ENCODE assay signal across 17 mouse cellular contexts in the genomic region with DNA sequence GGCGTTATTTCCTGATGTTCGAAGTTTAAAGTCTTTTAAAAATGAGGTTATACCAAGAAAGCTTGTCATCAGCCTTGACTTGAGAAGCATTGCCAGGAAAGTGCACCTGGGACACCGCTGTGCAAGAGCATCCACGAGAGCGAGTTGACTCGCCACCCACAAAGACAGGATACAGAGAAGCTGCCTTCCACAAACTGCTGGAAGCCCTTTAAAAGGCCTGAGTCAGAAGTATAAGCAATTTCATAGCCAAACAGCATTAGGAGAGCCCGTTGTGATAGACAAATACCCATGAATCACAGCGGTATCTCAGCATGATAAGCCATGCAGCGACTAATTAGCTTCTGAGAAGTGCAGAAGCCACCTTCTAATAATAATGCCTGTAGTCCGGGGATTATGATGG. TPM values are rescaled to one million over a fixed set of nuclear protein-coding genes. Genes with fewer than 3 reads are reported as not detected.
DNase-seq lines count a peak whose midpoint lies in the region; ATAC-seq and TF ChIP-seq lines count a peak whose summit lies in the region.
"Had no signal": no experiment of that assay in that cellular context is flagged by ENCODE, and none has a peak within 500 bp of the region (broad histone marks: within the 10 kb centered on the region; RNA-seq: fewer than 3 reads in every experiment).

No protein-coding gene starts in this region.

- peaks cover 10% of the 10 kb centered on the region for H3K4me1 ChIP-seq in hindbrain, embryonic 15.5 days (replicated peaks)
- peaks cover 7% of the 10 kb centered on the region; the same call in 1 of the 2 replicates for H3K4me1 ChIP-seq in hindbrain, embryonic 13.5 days (replicated peaks)
- peaks cover 3% of the 10 kb centered on the region for H3K4me1 ChIP-seq in midbrain, postnatal 0 days (ENCODE audit: insufficient read depth, low read length)
- no peaks in the 10 kb centered on the region for H3K4me1 ChIP-seq in midbrain, embryonic 16.5 days (ENCODE audit: control insufficient read depth, insufficient read depth, low read length)
- H3K4me1 ChIP-seq: embryonic facial prominence, embryonic 12.5 days had no signal

- 61% methylated on average over 10 of the region's 10 CpGs for WGBS in hindbrain, embryonic 15.5 days
- 74% methylated on average over 10 of the region's 10 CpGs for WGBS in hindbrain, embryonic 13.5 days
- WGBS in midbrain, postnatal 0 days = 58% methylated on average over 10 of the region's 10 CpGs
- WGBS in midbrain, embryonic 16.5 days = 57% methylated on average over 10 of the region's 10 CpGs

- H3K27me3 ChIP-seq in hindbrain, embryonic 15.5 days = no peaks in the 10 kb centered on the region
- H3K27me3 ChIP-seq in hindbrain, embryonic 13.5 days = no peaks in the 10 kb centered on the region
- no peaks in the 10 kb centered on the region for H3K27me3 ChIP-seq in midbrain, postnatal 0 days (ENCODE audit: insufficient read depth, low read length)
- no peaks in the 10 kb centered on the region for H3K27me3 ChIP-seq in midbrain, embryonic 16.5 days (ENCODE audit: control insufficient read depth, insufficient read depth, low read depth, low read length)
- H3K27me3 ChIP-seq: embryonic facial prominence, embryonic 12.5 days; forebrain, embryonic 13.5 days had no signal

- H3K9ac ChIP-seq in hindbrain, embryonic 15.5 days = no peak overlapping the region
- H3K9ac ChIP-seq in hindbrain, embryonic 13.5 days = no peak overlapping the region
- H3K9ac ChIP-seq in midbrain, postnatal 0 days (replicated peaks; ENCODE audit: low read length, poor library complexity, severe bottlenecking) = no peak overlapping the region
- no peak overlapping the region for H3K9ac ChIP-seq in midbrain, embryonic 16.5 days (ENCODE audit: low read depth, low read length)
- H3K9ac ChIP-seq: embryonic facial prominence, embryonic 12.5 days; forebrain, embryonic 13.5 days; forebrain, postnatal 0 days had no signal

- H3K9me3 ChIP-seq in hindbrain, embryonic 15.5 days = no peaks in the 10 kb centered on the region
- H3K9me3 ChIP-seq in hindbrain, embryonic 13.5 days = no peaks in the 10 kb centered on the region
- no peaks in the 10 kb centered on the region for H3K9me3 ChIP-seq in midbrain, postnatal 0 days (ENCODE audit: low read length)
- H3K9me3 ChIP-seq in midbrain, embryonic 16.5 days (replicated peaks; ENCODE audit: control insufficient read depth, low read length, poor library complexity, severe bottlenecking) = no peaks in the 10 kb centered on the region
- H3K9me3 ChIP-seq: embryonic facial prominence, embryonic 10.5 days; embryonic facial prominence, embryonic 12.5 days; forebrain, embryonic 13.5 days had no signal

- DNase-seq in midbrain, postnatal 0 days (ENCODE audit: low spot score) = peak; percentile 40
- peak; percentile 52 for DNase-seq in brain, embryonic 14.5 days (ENCODE audit: low read depth)
- DNase-seq in urinary bladder, postnatal 25 days (ENCODE audit: low spot score) = no peak
- DNase-seq in c-Kit-positive CD71-positive TER-119-positive erythroid progenitor cells, embryonic 14.5 days (ENCODE audit: low spot score) = no peak
- DNase-seq: adrenal gland, adult 2 months; adrenal gland, postnatal 10 days; adrenal gland, postnatal 25 days; cerebellum, adult 11-12 months; cerebellum, adult 9-10 months; forebrain, postnatal 0 days had no signal

- H3K36me3 ChIP-seq in hindbrain, embryonic 15.5 days = no peaks in the 10 kb centered on the region
- H3K36me3 ChIP-seq in hindbrain, embryonic 13.5 days = no peaks in the 10 kb centered on the region
- H3K36me3 ChIP-seq in midbrain, postnatal 0 days (ENCODE audit: insufficient read depth, low read length) = no peaks in the 10 kb centered on the region
- H3K36me3 ChIP-seq in midbrain, embryonic 16.5 days (ENCODE audit: control insufficient read depth, insufficient read depth, low read length) = no peaks in the 10 kb centered on the region
- H3K36me3 ChIP-seq: embryonic facial prominence, embryonic 10.5 days; embryonic facial prominence, embryonic 12.5 days had no signal

- no peak for TF ChIP-seq CTCF in midbrain, postnatal 0 days (IDR thresholded peaks at IDR 0.05)
- no peak for TF ChIP-seq CTCF in brain, embryonic 14.5 days (IDR thresholded peaks at IDR 0.05; ENCODE audit: borderline replicate concordance, extremely low read depth, insufficient read depth, insufficient read length)

- H3K4me2 ChIP-seq in hindbrain, embryonic 15.5 days = peak overlapping the region; percentile 7; the same call in 1 of the 2 replicates
- H3K4me2 ChIP-seq in hindbrain, embryonic 13.5 days = no peak overlapping the region
- no peak overlapping the region for H3K4me2 ChIP-seq in midbrain, postnatal 0 days (ENCODE audit: low read depth, low read length, poor library complexity, severe bottlenecking)
- no peak overlapping the region for H3K4me2 ChIP-seq in midbrain, embryonic 16.5 days (ENCODE audit: low read length)
- H3K4me2 ChIP-seq: embryonic facial prominence, embryonic 12.5 days; forebrain, embryonic 13.5 days had no signal

- no peak for ATAC-seq in hindbrain, embryonic 15.5 days (ENCODE audit: low FRiP score, low read depth)
- no peak for ATAC-seq in hindbrain, embryonic 13.5 days (ENCODE audit: low FRiP score)
- no peak for ATAC-seq in midbrain, postnatal 0 days (ENCODE audit: low FRiP score)
- no peak for ATAC-seq in midbrain, embryonic 16.5 days
- ATAC-seq: forebrain, embryonic 13.5 days; forebrain, postnatal 0 days had no signal

- H3K27ac ChIP-seq in hindbrain, embryonic 15.5 days (replicated peaks) = 0 out of 2 replicates have a peak overlapping the region, but pooled peaks have one; percentile 14
- no peak overlapping the region; the same call in 1 of the 2 replicates for H3K27ac ChIP-seq in hindbrain, embryonic 13.5 days
- H3K27ac ChIP-seq in midbrain, postnatal 0 days (ENCODE audit: low read depth, low read length) = no peak overlapping the region
- H3K27ac ChIP-seq in midbrain, embryonic 16.5 days (ENCODE audit: low read length) = no peak overlapping the region
- H3K27ac ChIP-seq: embryonic facial prominence, embryonic 10.5 days; embryonic facial prominence, embryonic 12.5 days; forebrain, embryonic 13.5 days had no signal

- no peak for TF ChIP-seq POLR2A in brain, embryonic 14.5 days (IDR thresholded peaks at IDR 0.05; ENCODE audit: borderline replicate concordance, extremely low read depth, insufficient read depth, insufficient read length, poor library complexity, severe bottlenecking)

- no peak overlapping the region for H3K4me3 ChIP-seq in hindbrain, embryonic 15.5 days
- no peak overlapping the region for H3K4me3 ChIP-seq in hindbrain, embryonic 13.5 days
- H3K4me3 ChIP-seq in midbrain, postnatal 0 days (ENCODE audit: low read depth, low read length) = no peak overlapping the region
- no peak overlapping the region for H3K4me3 ChIP-seq in midbrain, embryonic 16.5 days (ENCODE audit: low read depth, low read length)
- H3K4me3 ChIP-seq: embryonic facial prominence, embryonic 10.5 days; embryonic facial prominence, embryonic 12.5 days; forebrain, embryonic 13.5 days had no signal

RNA-seq across cellular contexts. Expression of gene Slc2a13, which starts 48.6 kb away (rescaled TPM):
- 5.0 and 5.1 TPM in 2 replicates for polyA plus RNA-seq in hindbrain, embryonic 15.5 days (2015; fragmentation: Nextera tagmentation; extraction: Ambion mirVana)
- polyA plus RNA-seq in hindbrain, embryonic 13.5 days (2015; fragmentation: Nextera tagmentation; extraction: Ambion mirVana) = 2.9 and 3.4 TPM in 2 replicates
- total RNA-seq in midbrain, postnatal 0 days (2014; rRNA removed) = 29.2 and 32.0 TPM in 2 replicates
- polyA plus RNA-seq in midbrain, postnatal 0 days (2015; fragmentation: Nextera tagmentation; extraction: Ambion mirVana) = 2.7 and 3.3 TPM in 2 replicates
- polyA plus RNA-seq in midbrain, embryonic 16.5 days (2015; fragmentation: Nextera tagmentation; extraction: Ambion mirVana) = 3.8 and 4.0 TPM in 2 replicates
- 4.2 and 6.3 TPM in 2 replicates for polyA plus RNA-seq in brain, embryonic 14.5 days (2012; rRNA removed)
- total RNA-seq: MEL had no signal

Comparison
In these comparisons a context has a peak if more than half of its experiments do, and no peak if none do; other contexts are left out.
1. DNase-seq: peak in midbrain, postnatal 0 days (single experiment) and brain, embryonic 14.5 days (single experiment); none in urinary bladder, postnatal 25 days (single experiment) and c-Kit-positive CD71-positive TER-119-positive erythroid progenitor cells, embryonic 14.5 days (single experiment).